Mouse (Mus musculus) CH12.LX (cell line): ENCODE measurements around the gene Arl2bp. TPM values are rescaled to one million over a fixed set of nuclear protein-coding genes. Genes with fewer than 3 reads are reported as not detected.
A peak's percentile ranks its signal among the peaks of the same experiment; 100 is the strongest.

Experiments
- DNase-seq: peaks from one replicate; pipeline ENCODE4 v3.0.0-alpha.2; 2013; ENCODE audit errors: extremely low read depth
- H3K27ac ChIP-seq: 2 replicates; pipeline ENCODE4 v1.5.1; 2012; ENCODE audit warnings: low read depth, mild to moderate bottlenecking, control low read depth, moderate library complexity; ENCODE audit not compliant: insufficient read depth
- H3K27me3 ChIP-seq: replicated peaks from 2 replicates; pipeline ENCODE3; 2012; ENCODE audit warnings: inconsistent platforms
- H3K36me3 ChIP-seq, 2 experiments: replicated peaks in 1 of 2; 2 replicates each; pipeline versions ENCODE3 to v1.6.1; 2012; ENCODE audit warnings: inconsistent platforms in 1 of 2, low read length in 1 of 2, mild to moderate bottlenecking in 1 of 2, mixed read lengths in 1 of 2, moderate library complexity in 1 of 2; ENCODE audit not compliant: control insufficient read depth in 1 of 2, insufficient read depth in 1 of 2
- H3K4me1 ChIP-seq, 2 experiments: 2 replicates each; pipeline ENCODE4 v1.6.1; 2012; ENCODE audit warnings: inconsistent platforms in 1 of 2, moderate library complexity in 1 of 2; ENCODE audit not compliant: insufficient read depth in 2 of 2, control insufficient read depth in 1 of 2
- H3K4me2 ChIP-seq: 2 replicates; pipeline ENCODE4 v1.6.1; 2012; ENCODE audit warnings: low read depth, mild to moderate bottlenecking, control low read depth; ENCODE audit not compliant: poor library complexity, insufficient read depth, severe bottlenecking
- H3K4me3 ChIP-seq, 3 experiments: fragments of 150-350 bp in 1 of 3; sonication (generic) in 1 of 3; replicated peaks in 1 of 3; 2 replicates each; pipeline versions ENCODE3 to v1.5.1; 2011 to 2012; ENCODE audit warnings: low read depth in 2 of 3, low read length in 2 of 3, mild to moderate bottlenecking in 2 of 3, moderate library complexity in 2 of 3, control low read depth in 1 of 3, improper control_type of control experiment in 1 of 3, inconsistent platforms in 1 of 3, mixed read lengths in 1 of 3; ENCODE audit not compliant: poor library complexity in 1 of 3
- H3K79me2 ChIP-seq: replicated peaks from 2 replicates; pipeline ENCODE4 v1.6.1; 2012; ENCODE audit warnings: mild to moderate bottlenecking, moderate library complexity; ENCODE audit not compliant: control insufficient read depth, poor library complexity, insufficient read depth, severe bottlenecking; ENCODE audit errors: extremely low read depth
- H3K9ac ChIP-seq: 2 replicates; pipeline ENCODE4 v1.6.1; 2012; ENCODE audit warnings: low read depth, mild to moderate bottlenecking, control low read depth, moderate library complexity; ENCODE audit not compliant: insufficient read depth
- H3K9me3 ChIP-seq: replicated peaks from 2 replicates; pipeline ENCODE3; 2012; ENCODE audit warnings: low read length, inconsistent platforms, mixed read lengths
- BHLHE40 ChIP-seq: IDR thresholded peaks from 2 replicates; pipeline ENCODE4 v1.6.1; 2011; ENCODE audit warnings: mild to moderate bottlenecking, low read depth, low read length, improper control_type of control experiment
- CHD1 ChIP-seq: IDR thresholded peaks from 2 replicates; pipeline ENCODE4 v1.6.1; 2012; ENCODE audit warnings: low read depth, low read length, improper control_type of control experiment, inconsistent platforms
- CHD2 ChIP-seq: IDR thresholded peaks from 2 replicates; pipeline ENCODE4 v1.6.1; 2011; ENCODE audit warnings: low read length, improper control_type of control experiment
- CTCF ChIP-seq, 2 experiments: IDR thresholded peaks in 1 of 2; conservative IDR thresholded peaks in 1 of 2; 2 replicates each; pipeline ENCODE4 v1.5.1; 2011 to 2012; ENCODE audit warnings: low read depth in 2 of 2, low read length in 2 of 2, improper control_type of control experiment in 1 of 2, inconsistent platforms in 1 of 2, mild to moderate bottlenecking in 1 of 2, moderate library complexity in 1 of 2
- E2F4 ChIP-seq: IDR thresholded peaks from 2 replicates; pipeline ENCODE4 v1.6.1; 2011; ENCODE audit warnings: low read depth, low read length, improper control_type of control experiment; ENCODE audit not compliant: insufficient replicate concordance
- ELF1 ChIP-seq: IDR thresholded peaks from 2 replicates; pipeline ENCODE4 v1.6.1; 2014; ENCODE audit warnings: low read depth, mild to moderate bottlenecking, inconsistent platforms, low read length, improper control_type of control experiment
- EP300 ChIP-seq: IDR thresholded peaks from 2 replicates; pipeline ENCODE4 v1.6.1; 2011; ENCODE audit warnings: low read length, improper control_type of control experiment
- ETS1 ChIP-seq: conservative IDR thresholded peaks from 2 replicates; pipeline ENCODE4 v1.6.1; 2012; ENCODE audit warnings: low read depth, mild to moderate bottlenecking, inconsistent platforms, low read length, improper control_type of control experiment, moderate library complexity
- GABPA ChIP-seq: IDR thresholded peaks from 2 replicates; pipeline ENCODE4 v1.6.1; 2012; ENCODE audit warnings: low read depth, low read length, improper control_type of control experiment, inconsistent platforms; ENCODE audit not compliant: insufficient replicate concordance
- HCFC1 ChIP-seq: IDR thresholded peaks from 2 replicates; pipeline ENCODE4 v1.6.1; 2012; ENCODE audit warnings: low read depth, mild to moderate bottlenecking, inconsistent platforms, low read length, improper control_type of control experiment
- IRF4 ChIP-seq: IDR thresholded peaks from 2 replicates; pipeline ENCODE4 v1.6.1; 2014; ENCODE audit warnings: low read depth, mild to moderate bottlenecking, inconsistent platforms, low read length, improper control_type of control experiment
- JUN ChIP-seq: IDR thresholded peaks from 2 replicates; pipeline ENCODE4 v1.6.1; 2011; ENCODE audit warnings: low read depth, mild to moderate bottlenecking, low read length, improper control_type of control experiment, moderate library complexity; ENCODE audit not compliant: insufficient read depth
- JUND ChIP-seq: conservative IDR thresholded peaks from 2 replicates; pipeline ENCODE4 v1.6.1; 2011; ENCODE audit warnings: low read depth, low read length, improper control_type of control experiment
- KAT2A ChIP-seq: IDR thresholded peaks from 2 replicates; pipeline ENCODE4 v1.6.1; 2012; ENCODE audit warnings: low read length, improper control_type of control experiment, inconsistent platforms; ENCODE audit not compliant: insufficient replicate concordance
- MAFK ChIP-seq: IDR thresholded peaks from 2 replicates; pipeline ENCODE4 v1.6.1; 2011; ENCODE audit warnings: low read length, improper control_type of control experiment; ENCODE audit not compliant: insufficient replicate concordance
- MAZ ChIP-seq: IDR thresholded peaks from 2 replicates; pipeline ENCODE4 v1.6.1; 2012; ENCODE audit warnings: low read depth, mild to moderate bottlenecking, inconsistent platforms, low read length, improper control_type of control experiment, moderate library complexity
- MXI1 ChIP-seq: IDR thresholded peaks from 2 replicates; pipeline ENCODE4 v1.6.1; 2011; ENCODE audit warnings: mild to moderate bottlenecking, low read depth, low read length, improper control_type of control experiment
- MYC ChIP-seq: IDR thresholded peaks from 2 replicates; pipeline ENCODE4 v1.6.1; 2011; ENCODE audit warnings: low read depth, mild to moderate bottlenecking, improper control_type of control experiment, low read length
- NELFE ChIP-seq: IDR thresholded peaks from 2 replicates; pipeline ENCODE4 v1.6.1; 2011; ENCODE audit warnings: low read depth, low read length, improper control_type of control experiment
- PAX5 ChIP-seq: IDR thresholded peaks from 2 replicates; pipeline ENCODE4 v1.6.1; 2012; ENCODE audit warnings: low read length, inconsistent platforms, mixed read lengths
- POLR2AphosphoS2 ChIP-seq: IDR thresholded peaks from 2 replicates; pipeline ENCODE4 v1.6.1; 2011; ENCODE audit warnings: low read depth, low read length, improper control_type of control experiment
- RAD21 ChIP-seq: IDR thresholded peaks from 2 replicates; pipeline ENCODE4 v1.6.1; 2011; ENCODE audit warnings: low read depth, mild to moderate bottlenecking, low read length, improper control_type of control experiment, moderate library complexity
- SIN3A ChIP-seq: IDR thresholded peaks from 2 replicates; pipeline ENCODE4 v1.6.1; 2012; ENCODE audit warnings: low read length, improper control_type of control experiment, inconsistent platforms
- TBP ChIP-seq: conservative IDR thresholded peaks from 2 replicates; pipeline ENCODE4 v1.6.1; 2011; ENCODE audit warnings: low read depth, low read length, improper control_type of control experiment
- TCF12 ChIP-seq: IDR thresholded peaks from 2 replicates; pipeline ENCODE4 v1.6.1; 2014; ENCODE audit warnings: low read depth, mild to moderate bottlenecking, inconsistent platforms, low read length, improper control_type of control experiment
- UBTF ChIP-seq: IDR thresholded peaks from 2 replicates; pipeline ENCODE4 v1.6.1; 2012; ENCODE audit warnings: low read depth, mild to moderate bottlenecking, inconsistent platforms, low read length, improper control_type of control experiment, moderate library complexity
- USF1 ChIP-seq: IDR thresholded peaks from 2 replicates; pipeline ENCODE4 v1.6.1; 2014; ENCODE audit warnings: low read depth, mild to moderate bottlenecking, inconsistent platforms, low read length, improper control_type of control experiment
- USF2 ChIP-seq: conservative IDR thresholded peaks from 2 replicates; pipeline ENCODE4 v1.6.1; 2011; ENCODE audit warnings: low read depth, low read length, improper control_type of control experiment
- ZC3H11A ChIP-seq: IDR thresholded peaks from 2 replicates; pipeline ENCODE4 v1.6.1; 2012; ENCODE audit warnings: low read depth, mild to moderate bottlenecking, inconsistent platforms, low read length, improper control_type of control experiment
- ZKSCAN1 ChIP-seq: IDR thresholded peaks from 2 replicates; pipeline ENCODE4 v1.6.1; 2012; ENCODE audit warnings: low read depth, inconsistent platforms, low read length, improper control_type of control experiment, borderline replicate concordance
- ZMIZ1 ChIP-seq: IDR thresholded peaks from 2 replicates; pipeline ENCODE4 v1.6.1; 2012; ENCODE audit warnings: low read depth, mild to moderate bottlenecking, inconsistent platforms, low read length, improper control_type of control experiment
- ZNF384 ChIP-seq: IDR thresholded peaks from 2 replicates; pipeline ENCODE4 v1.6.1; 2012; ENCODE audit warnings: low read depth, low read length, improper control_type of control experiment, inconsistent platforms
- dilution Hi-C: fragments of 300-500 bp; cut with MboI; formaldehyde crosslinking; loops from 2 replicates; pipeline ENCODE4 v1.14.3; 2020; ENCODE audit warnings: low sequenced_read_pairs; ENCODE audit not compliant: extremely low pct_unique_long_range_greater_than_20kb, extremely low pct_ligation_motif_present
- in situ Hi-C: fragments of 300-500 bp; cut with MboI; formaldehyde crosslinking; loops from 3 replicates; pipeline ENCODE4 v1.14.3; 2019; ENCODE audit warnings: low sequenced_read_pairs, low pct_ligation_motif_present, low pct_unique_long_range_greater_than_20kb, mixed read lengths
- polyA plus RNA-seq: library from polyadenylated mRNA; unstranded; fragments of >175 nt; gene quantifications from 2 replicates; pipeline ENCODE4 v1.2.1, GENCODE M21; 2012; ENCODE audit warnings: low read depth; ENCODE audit not compliant: insufficient read length
- total RNA-seq, 2 experiments: library from RNA; depleted of rRNA; stranded (reverse); fragments of 300-350 nt in 1 of 2; fragments of >200 nt in 1 of 2; gene quantifications; 2 replicates each; pipeline ENCODE4 v1.2.3; 2012 to 2014

Arl2bp gene
- total and polyA plus RNA-seq, 3 experiments, result 24.8 to 107 (median 85.1) TPM

- TF ChIP-seq USF1 (no peak), ZNF384 (peak; percentile 38; the same call in 1 of the 2 replicates)
Measured at GRCm38 (mm10) chr8:94702844-94703813, 36.7 kb downstream of the Arl2bp start (continued).

GRCm38 (mm10) chr8:94703972-94704668, 37.7 kb downstream of the Arl2bp start:
- Histone ChIP-seq H3K9ac (peak overlapping the region; percentile 86), H3K4me3 (peak overlapping the region; percentile 61 to 71 (median 67)), H3K36me3 (no peaks in the 10 kb centered on the region), H3K79me2 (no peaks in the 10 kb centered on the region), H3K27ac (peak overlapping the region; percentile 94), H3K4me1 (peaks cover 21 to 34% of the 10 kb centered on the region in 2 experiments), H3K9me3 (no peaks in the 10 kb centered on the region), H3K27me3 (no peaks in the 10 kb centered on the region), H3K4me2 (peak overlapping the region; percentile 40)
- DNase-seq, result peak; percentile 97
- dilution Hi-C loops (no loop called here), in situ Hi-C loops (loop anchor here (10.0 kb wide), 1 partner anchor 201 kb away; no protein-coding TSS in a partner anchor)
- TF ChIP-seq CHD1, result no peak
- peak; percentile 92 for TF ChIP-seq ZNF384
- TF ChIP-seq KAT2A, result peak; percentile 84; the same call in 1 of the 2 replicates
- TF ChIP-seq MYC, result no peak; the same call in 1 of the 2 replicates
- peak; percentile 73; the same call in 1 of the 2 replicates for TF ChIP-seq SIN3A
- no peak for TF ChIP-seq PAX5
- TF ChIP-seq TCF12, result peak; percentile 64; the same call in 1 of the 2 replicates
- no peak; the same call in 1 of the 2 replicates for TF ChIP-seq ZMIZ1
- no peak for TF ChIP-seq GABPA
- 0 out of 2 replicates have a peak, but pooled peaks have one; percentile 7 for TF ChIP-seq MXI1
- no peak; the same call in 1 of the 2 replicates for TF ChIP-seq JUN
- TF ChIP-seq UBTF, result no peak
- TF ChIP-seq JUND, result peak; percentile 17
- TF ChIP-seq ETS1, result no peak
- TF ChIP-seq MAZ, result 0 out of 2 replicates have a peak, but pooled peaks have one; percentile 65
- no peak; the same call in 1 of the 2 replicates for TF ChIP-seq BHLHE40
- peak; percentile 98 for TF ChIP-seq POLR2AphosphoS2
- no peak for TF ChIP-seq USF1
- TF ChIP-seq USF2, result no peak
- peak; percentile 93 for TF ChIP-seq MAFK
- peak; percentile 92 for TF ChIP-seq ELF1
- no peak for TF ChIP-seq ZKSCAN1
- TF ChIP-seq EP300, result no peak
- peak; percentile 90; the same call in 1 of the 2 replicates for TF ChIP-seq E2F4
- TF ChIP-seq ZC3H11A, result peak; percentile 89
- TF ChIP-seq HCFC1, result no peak
- peak; percentile 39; the same call in 1 of the 2 replicates for TF ChIP-seq NELFE
- peak; percentile 95 to 96 for TF ChIP-seq CTCF (conservative IDR thresholded peaks at IDR 0.05 in 1 of 2, IDR thresholded peaks at IDR 0.05 in 1 of 2; ENCODE audit: low read depth in 2 of 2, low read length in 2 of 2)
- TF ChIP-seq CHD2, result no peak
- peak; percentile 32; the same call in 1 of the 2 replicates for TF ChIP-seq IRF4
- TF ChIP-seq TBP, result peak; percentile 99
- TF ChIP-seq RAD21, result peak; percentile 98
